Mouse (Mus musculus) intestine, embryonic 14.5 days (tissue): ENCODE measurements around the gene Ccnb1. TPM values are rescaled to one million over a fixed set of nuclear protein-coding genes. Genes with fewer than 3 reads are reported as not detected.
A peak's percentile ranks its signal among the peaks of the same experiment; 100 is the strongest.

Experiments used
- ATAC-seq: fragments of 200-750 bp; cut with Nextera tagmentation; replicated peaks from 2 replicates; pipeline ENCODE4 v1.8.0; 2017; ENCODE audit warnings: low read depth, moderate number of reproducible peaks, moderate TSS enrichment, moderate library complexity; ENCODE audit not compliant: low FRiP score, low TSS enrichment
- DNase-seq: peaks from one replicate; pipeline ENCODE4 v3.0.0-alpha.2; 2018; ENCODE audit warnings: low spot score
- H3K27ac ChIP-seq: fragments of 300-500 bp; sonication (generic); 2 replicates; pipeline ENCODE4 v1.5.1; 2014; ENCODE audit warnings: low read depth, mild to moderate bottlenecking, control low read depth
- H3K27me3 ChIP-seq: fragments of 300-500 bp; sonication (generic); replicated peaks from 2 replicates; pipeline ENCODE4 v1.6.1; 2014; ENCODE audit warnings: low read length, control low read depth; ENCODE audit not compliant: control insufficient read depth, insufficient read depth
- H3K36me3 ChIP-seq: fragments of 300-500 bp; sonication (generic); 2 replicates; pipeline ENCODE4 v1.6.1; 2014; ENCODE audit warnings: low read length, control low read depth; ENCODE audit not compliant: control insufficient read depth, insufficient read depth
- H3K4me1 ChIP-seq: fragments of 300-500 bp; sonication (generic); replicated peaks from 2 replicates; pipeline ENCODE4 v1.6.1; 2014; ENCODE audit warnings: low read length, control low read depth, mixed read lengths; ENCODE audit not compliant: control insufficient read depth, insufficient read depth
- H3K4me2 ChIP-seq: fragments of 300-500 bp; sonication (generic); 2 replicates; pipeline ENCODE4 v1.6.1; 2014; ENCODE audit warnings: low read length
- H3K4me3 ChIP-seq: fragments of 300-500 bp; sonication (generic); 2 replicates; pipeline ENCODE4 v1.5.1; 2014; ENCODE audit warnings: low read depth, low read length, control low read depth, mixed read lengths
- H3K9ac ChIP-seq: fragments of 300-500 bp; sonication (generic); 2 replicates; pipeline ENCODE4 v1.6.1; 2014; ENCODE audit warnings: mild to moderate bottlenecking, low read length
- H3K9me3 ChIP-seq: fragments of 300-500 bp; sonication (generic); 2 replicates; pipeline ENCODE4 v1.6.1; 2016; ENCODE audit warnings: low read length, control low read depth; ENCODE audit not compliant: control insufficient read depth
- WGBS: fragments of 180-500 bp; shearing (Covaris S2); extraction: QIAGEN DNeasy Blood & Tissue Kit; methylation state at CpG from one replicate; pipeline ENCODE4 v1.1.7; 2014; 5-methylcytosine and 5-hydroxymethylcytosine counted together
- polyA plus RNA-seq: library from polyadenylated mRNA; unstranded; fragments of >200 nt; fragmentation: Nextera tagmentation; extraction: Ambion mirVana; gene quantifications from 2 replicates; pipeline ENCODE4 v1.2.1, GENCODE M21; 2014

The Ccnb1 gene
- polyA plus RNA-seq, 1 experiment from 2014 or later, result 242 TPM

GRCm38 (mm10) chr13:100751402-100751801, 35.0 kb downstream of the Ccnb1 start:
- Histone ChIP-seq H3K9ac (no peak overlapping the region), H3K36me3 (no peaks in the 10 kb centered on the region), H3K4me2 (no peak overlapping the region), H3K4me3 (no peak overlapping the region), H3K4me1 (no peaks in the 10 kb centered on the region), H3K27ac (no peak overlapping the region), H3K27me3 (no peaks in the 10 kb centered on the region), H3K9me3 (no peaks in the 10 kb centered on the region)
- no peak for ATAC-seq
- WGBS, result 83% methylated on average over 3 of the region's 3 CpGs
- DNase-seq, result no peak

DNA sequence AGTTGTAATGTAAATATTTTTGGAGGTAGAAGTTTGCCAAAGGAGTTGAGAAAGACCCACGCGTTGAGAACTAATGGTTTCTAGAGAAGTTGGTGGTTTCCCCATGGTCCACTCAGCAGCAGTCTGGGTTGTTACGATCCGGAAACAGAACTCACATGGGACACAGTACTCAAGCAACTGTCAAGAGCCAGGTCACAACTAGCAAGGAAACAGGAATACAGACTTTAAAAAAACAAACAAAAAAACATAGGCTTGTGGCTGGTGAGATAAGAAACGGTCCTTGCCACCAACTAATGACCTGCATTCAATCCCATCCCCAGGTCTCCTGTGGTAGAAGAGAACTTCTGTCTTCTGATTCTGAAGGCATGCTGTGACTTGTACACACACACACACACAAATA, 35.6 kb downstream of the Ccnb1 start:
- Histone ChIP-seq H3K4me2 (no peak overlapping the region), H3K4me1 (no peaks in the 10 kb centered on the region), H3K9ac (no peak overlapping the region), H3K36me3 (no peaks in the 10 kb centered on the region), H3K27ac (no peak overlapping the region), H3K27me3 (no peaks in the 10 kb centered on the region), H3K9me3 (no peaks in the 10 kb centered on the region), H3K4me3 (no peak overlapping the region)
- 75% methylated on average over 5 of the region's 5 CpGs for WGBS
- ATAC-seq (no peak), DNase-seq (no peak)

GRCm38 (mm10) chr13:100748638-100749037, 37.7 kb downstream of the Ccnb1 start:
- no peak for ATAC-seq
- H3K27ac ChIP-seq, result no peak overlapping the region
- H3K4me1 ChIP-seq, result no peaks in the 10 kb centered on the region
- no peak overlapping the region for H3K4me3 ChIP-seq
- 53% methylated on average over 8 of the region's 8 CpGs for WGBS
- H3K4me2 ChIP-seq, result no peak overlapping the region
- DNase-seq, result no peak
- H3K9ac ChIP-seq, result no peak overlapping the region
- H3K27me3 ChIP-seq, result no peaks in the 10 kb centered on the region
- no peaks in the 10 kb centered on the region for H3K36me3 ChIP-seq
- no peaks in the 10 kb centered on the region for H3K9me3 ChIP-seq

- H3K27ac ChIP-seq, result no peak overlapping the region
- no peak for ATAC-seq
- H3K9me3 ChIP-seq, result no peaks in the 10 kb centered on the region
- H3K4me1 ChIP-seq, result peaks cover 5% of the 10 kb centered on the region; the same call in 1 of the 2 replicates
- H3K4me2 ChIP-seq, result no peak overlapping the region
- 88% methylated on average over 3 of the region's 3 CpGs for WGBS
- H3K9ac ChIP-seq, result no peak overlapping the region
- H3K27me3 ChIP-seq, result no peaks in the 10 kb centered on the region
- no peaks in the 10 kb centered on the region for H3K36me3 ChIP-seq
- no peak for DNase-seq
- H3K4me3 ChIP-seq, result no peak overlapping the region
These were observed 40.3 kb downstream of the Ccnb1 start for GRCm38 (mm10) chr13:100746090-100746489.

GRCm38 (mm10) chr13:100744036-100744744, 42.2 kb downstream of the Ccnb1 start, which contains the start of gene Mrps36:
TSS of gene Mrps36 (minus strand) at chr13:100744659.
- DNase-seq, result peak; percentile 95
- no peaks in the 10 kb centered on the region for H3K27me3 ChIP-seq
- peak within 1 kb of the TSS; percentile 98 for H3K27ac ChIP-seq
- H3K4me3 ChIP-seq, result peak within 1 kb of the TSS; percentile 94
- H3K4me2 ChIP-seq, result peak within 1 kb of the TSS; percentile 56
- no peaks in the 10 kb centered on the region for H3K9me3 ChIP-seq
- peaks cover 5% of the 10 kb centered on the region; the same call in 1 of the 2 replicates for H3K4me1 ChIP-seq
- WGBS, result 0% methylated on average over 52 of the region's 52 CpGs
- ATAC-seq, result peak; percentile 96
- peaks cover 11% of the 10 kb centered on the region; the same call in 1 of the 2 replicates for H3K36me3 ChIP-seq
- H3K9ac ChIP-seq, result peak within 1 kb of the TSS; percentile 87

DNA sequence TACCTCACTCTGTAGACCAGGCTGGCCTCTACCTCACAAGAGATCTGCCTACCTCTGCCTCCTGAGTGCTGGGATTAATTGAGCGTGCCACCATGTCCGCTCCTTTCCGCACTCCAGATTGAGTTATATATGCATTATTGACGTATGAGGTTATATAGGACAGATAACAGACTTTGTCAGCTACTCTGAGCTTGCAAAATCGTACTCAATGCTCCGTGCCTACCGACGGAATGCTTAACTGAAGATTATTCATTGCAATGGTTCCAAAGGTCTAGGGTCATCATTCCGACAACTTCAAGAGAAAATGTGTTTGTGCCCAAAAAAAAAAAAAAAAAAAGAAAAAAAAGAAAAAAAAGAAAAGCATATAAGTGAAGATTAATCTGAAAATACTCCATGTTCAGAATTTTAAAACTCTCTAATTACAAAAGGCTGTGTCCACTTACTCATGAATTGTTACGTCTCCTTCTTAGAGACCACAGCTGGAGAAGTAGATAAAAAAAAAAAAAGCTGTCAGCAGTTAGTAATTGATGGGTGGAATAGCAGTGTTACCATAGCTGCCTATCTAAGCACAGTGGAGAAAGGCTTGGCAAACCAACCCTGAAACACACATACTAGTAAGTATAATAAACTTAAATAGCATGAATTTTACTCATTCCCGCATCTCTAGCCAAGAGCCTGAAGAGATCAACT, 42.9 kb downstream of the Ccnb1 start:
- peak; percentile 59 for ATAC-seq
- no peaks in the 10 kb centered on the region for H3K27me3 ChIP-seq

GRCm38 (mm10) chr13:100742831-100743230, 43.5 kb downstream of the Ccnb1 start:
- no peak overlapping the region for H3K27ac ChIP-seq
- H3K4me2 ChIP-seq, result peak overlapping the region; percentile 56
- no peak overlapping the region for H3K4me3 ChIP-seq
- no peak for ATAC-seq
- DNase-seq, result no peak
- H3K4me1 ChIP-seq, result peaks cover 5% of the 10 kb centered on the region; the same call in 1 of the 2 replicates
- peaks cover 15% of the 10 kb centered on the region; the same call in 1 of the 2 replicates for H3K36me3 ChIP-seq
- no peak overlapping the region for H3K9ac ChIP-seq
- no peaks in the 10 kb centered on the region for H3K9me3 ChIP-seq
- WGBS, result 85% methylated on average over 5 of the region's 5 CpGs
- no peaks in the 10 kb centered on the region for H3K27me3 ChIP-seq

More for the DNA sequence above, 42.9 kb downstream of the Ccnb1 start:
- Histone ChIP-seq H3K4me1 (peaks cover 5% of the 10 kb centered on the region; the same call in 1 of the 2 replicates), H3K9me3 (no peaks in the 10 kb centered on the region), H3K4me2 (peak overlapping the region; percentile 56), H3K27ac (peak overlapping the region; percentile 98), H3K4me3 (peak overlapping the region; percentile 94), H3K36me3 (peaks cover 14% of the 10 kb centered on the region; the same call in 1 of the 2 replicates), H3K9ac (peak overlapping the region; percentile 87)
- WGBS, result 49% methylated on average over 11 of the region's 11 CpGs
- DNase-seq, result no peak

DNA sequence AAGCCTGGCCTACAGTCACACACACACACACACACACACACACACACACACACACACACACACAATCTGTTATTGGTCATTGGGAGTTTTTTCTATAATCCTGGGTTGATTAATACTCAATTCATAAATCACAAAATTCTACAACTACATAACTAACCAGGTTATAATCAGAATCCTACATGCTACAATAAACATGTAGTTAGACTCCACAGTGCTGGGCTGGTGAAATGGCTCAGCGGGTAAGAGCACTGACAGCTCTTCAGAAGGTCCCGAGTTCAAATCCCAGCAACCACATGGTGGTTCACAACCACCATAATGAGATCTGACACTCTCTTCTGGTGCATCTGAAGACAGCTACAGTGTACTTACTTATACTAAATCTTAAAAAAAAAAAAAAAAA, 53.6 kb downstream of the Ccnb1 start:
- no peaks in the 10 kb centered on the region for H3K9me3 ChIP-seq
- H3K4me3 ChIP-seq, result no peak overlapping the region
- WGBS, result 90% methylated on average over 2 of the region's 2 CpGs
- H3K27ac ChIP-seq, result no peak overlapping the region
- no peak for DNase-seq
- no peak for ATAC-seq
- no peak overlapping the region for H3K9ac ChIP-seq
- H3K4me1 ChIP-seq, result peaks cover 9% of the 10 kb centered on the region
- H3K27me3 ChIP-seq, result no peaks in the 10 kb centered on the region
- H3K36me3 ChIP-seq, result peaks cover 27% of the 10 kb centered on the region
- H3K4me2 ChIP-seq, result no peak overlapping the region
